Mouse (Mus musculus): Measurements from ENCODE around the gene Opcml.

GRCm38 (mm10) chr9:28911571-28912185 lies 1121.1 kb downstream of the Opcml start:
- TF ChIP-seq POLR2A (IDR thresholded peaks at IDR 0.05; ENCODE audit: insufficient read length, low read depth) (no peak), CEBPB (IDR thresholded peaks at IDR 0.05; ENCODE audit: insufficient read depth, poor library complexity, severe bottlenecking) (no peak), USF1 (IDR thresholded peaks at IDR 0.05; ENCODE audit: low read depth) (no peak), REST (IDR thresholded peaks at IDR 0.05; ENCODE audit: insufficient read depth, insufficient read length) (no peak), MAX (IDR thresholded peaks at IDR 0.05; ENCODE audit: low read depth) (no peak), MYOG (IDR thresholded peaks at IDR 0.05; ENCODE audit: control insufficient read depth in 1 of 3, insufficient read depth in 1 of 3, insufficient read length in 2 of 3, low read depth in 2 of 3) (no peak)
